Mouse (Mus musculus) lung, postnatal 14 days (tissue): ENCODE data around the gene Ankrd66.
"Not testable (repeated sequence)": the region's sequence is repeated elsewhere in the genome, so short reads cannot be mapped to it uniquely, and the experiment has no call there.

Source experiments
- DNase-seq: peaks from one replicate; pipeline ENCODE4 v3.0.0; 2021

Ankrd66 gene

GRCm38 (mm10) chr17:43534362-43535222 is 8.8 kb downstream of the Ankrd66 start:
- DNase-seq, result peak; percentile 62

GRCm38 (mm10) chr17:43531192-43531591 is 12.2 kb downstream of the Ankrd66 start:
- no peak for DNase-seq

- no peak for DNase-seq
These were observed 12.9 kb downstream of the Ankrd66 start for GRCm38 (mm10) chr17:43530507-43530906.

GRCm38 (mm10) chr17:43520166-43520565 is 23.3 kb downstream of the Ankrd66 start:
- no peak for DNase-seq

GRCm38 (mm10) chr17:43518644-43519409 is 24.6 kb downstream of the Ankrd66 start:
- peak; percentile 76 for DNase-seq

GRCm38 (mm10) chr17:43510782-43511181 is 32.7 kb downstream of the Ankrd66 start:
- DNase-seq, result no peak

- no peak for DNase-seq
These were observed 38.9 kb downstream of the Ankrd66 start for GRCm38 (mm10) chr17:43504594-43504934.

GRCm38 (mm10) chr17:43503861-43504593 is 39.4 kb downstream of the Ankrd66 start:
- DNase-seq, result no peak

- DNase-seq, result no peak
These were observed 40.8 kb downstream of the Ankrd66 start, which contains the start of gene Mep1a for GRCm38 (mm10) chr17:43502592-43502991. Mep1a (minus strand) TSS chr17:43502812.

GRCm38 (mm10) chr17:43501631-43502030 is 41.8 kb downstream of the Ankrd66 start:
- DNase-seq, result no peak

- no peak for DNase-seq
These were observed 42.2 kb downstream of the Ankrd66 start for GRCm38 (mm10) chr17:43501223-43501622.

- DNase-seq, result no peak
These were observed 42.9 kb downstream of the Ankrd66 start for GRCm38 (mm10) chr17:43500513-43500912.

GRCm38 (mm10) chr17:43497521-43497920 is 45.9 kb downstream of the Ankrd66 start:
- no peak for DNase-seq

GRCm38 (mm10) chr17:43495502-43495901 is 47.9 kb downstream of the Ankrd66 start:
- no peak for DNase-seq

- not testable (repeated sequence) for DNase-seq
These were observed 53.1 kb downstream of the Ankrd66 start for GRCm38 (mm10) chr17:43490371-43490770.

- no peak for DNase-seq
These were observed 54.8 kb downstream of the Ankrd66 start for GRCm38 (mm10) chr17:43488439-43489151.

GRCm38 (mm10) chr17:43485982-43486381 is 57.5 kb downstream of the Ankrd66 start:
- DNase-seq, result no peak
